Mouse (Mus musculus) central nervous system, embryonic 14 days (tissue): ENCODE measurements around the gene Tspan18. TPM values are rescaled to one million over a fixed set of nuclear protein-coding genes. Genes with fewer than 3 reads are reported as not detected.

Experiments used
- polyA plus RNA-seq: library from polyadenylated mRNA; depleted of rRNA; stranded (reverse); fragments of >200 nt; gene quantifications from 2 replicates; pipeline ENCODE4 v1.2.3, GENCODE M21; 2012; rRNA removed

Gene Tspan18
- 30.1 and 36.6 TPM in 2 replicates for polyA plus RNA-seq

GRCm38 (mm10) chr2:93333817-93334731, at the start of gene Tspan18:
Gene Tspan18, minus strand, starts transcription at chr2:93334505.

GRCm38 (mm10) chr2:93187323-93187996, 146.8 kb downstream of the Tspan18 start, which contains the start of gene Trp53i11:
Gene Trp53i11, plus strand, starts transcription at chr2:93187548.

Other genes starting within 250 kb of the Tspan18 start
- gene Trp53i11, start 147.0 kb downstream of the Tspan18 start, polyA plus RNA-seq = 127 and 131 TPM in 2 replicates
- gene Cd82, start 128.6 kb upstream of the Tspan18 start, polyA plus RNA-seq = 23.0 and 30.3 TPM in 2 replicates
- not detected in 2 replicates for gene Gm10803, start 226.1 kb upstream of the Tspan18 start, polyA plus RNA-seq